ENCODE assay signal across 1 mouse cellular context in genomic region chr4:155360856-155361255, GRCm38 (mm10).
TF ChIP-seq lines count a peak whose summit lies in the region.

No protein-coding gene starts in this region.

TF ChIP-seq in CH12.LX, 34 proteins besides CTCF, POLR2A, EP300 and RAD21 (continued from another document):
- no peak for TF ChIP-seq USF2 (conservative IDR thresholded peaks at IDR 0.05; ENCODE audit: low read depth, low read length)
- no peak for TF ChIP-seq BHLHE40 (IDR thresholded peaks at IDR 0.05; ENCODE audit: low read depth, low read length)
- no peak for TF ChIP-seq MAZ (IDR thresholded peaks at IDR 0.05; ENCODE audit: low read depth, low read length)
